Mouse (Mus musculus): Measurements from ENCODE around the gene Rasa3. TPM values are rescaled to one million over a fixed set of nuclear protein-coding genes. Genes with fewer than 3 reads are reported as not detected.

Gene Rasa3
- total and polyA plus RNA-seq, 2 experiments from 2014 or later: 13.2 to 29.9 TPM

- no peak for ATAC-seq (ENCODE audit: insufficient read depth, low read depth)
- Histone ChIP-seq H3K9me3 (replicated peaks; ENCODE audit: control insufficient read depth, low read length) (no peaks in the 10 kb centered on the region), H3K4me1 (ENCODE audit: control insufficient read depth, insufficient read depth) (peaks cover 16% of the 10 kb centered on the region), H3K27ac (ENCODE audit: low read depth) (no peak overlapping the region), H3K4me2 (ENCODE audit: low read depth, low read length) (no peak overlapping the region), H3K9ac (replicated peaks; ENCODE audit: low read depth, low read length) (no peak overlapping the region), H3K36me3 (replicated peaks; ENCODE audit: control insufficient read depth, insufficient read depth, low read length) (peaks cover 15% of the 10 kb centered on the region), H3K4me3 (ENCODE audit: low read depth, low read length) (no peak overlapping the region), H3K27me3 (ENCODE audit: control insufficient read depth, insufficient read depth, low read length) (no peaks in the 10 kb centered on the region)
- WGBS: 73% methylated on average over 17 of the region's 17 CpGs
- DNase-seq (ENCODE audit: low spot score): no peak
- TF ChIP-seq EP300 (IDR thresholded peaks at IDR 0.05; ENCODE audit: low read depth): no peak
- TF ChIP-seq CTCF (IDR thresholded peaks at IDR 0.05; ENCODE audit: low read depth): no peak
Observed at GRCm38 (mm10) chr8:13616831-13617505, 60.4 kb downstream of the Rasa3 start.

- Histone ChIP-seq H3K4me2 (ENCODE audit: low read depth, low read length) (peak overlapping the region; percentile 33; the same call in 1 of the 2 replicates), H3K27me3 (ENCODE audit: control insufficient read depth, insufficient read depth, low read length) (no peaks in the 10 kb centered on the region), H3K27ac (ENCODE audit: low read depth) (peak overlapping the region; percentile 75), H3K4me3 (ENCODE audit: low read depth, low read length) (no peak overlapping the region), H3K36me3 (replicated peaks; ENCODE audit: control insufficient read depth, insufficient read depth, low read length) (peaks cover 15% of the 10 kb centered on the region), H3K9ac (replicated peaks; ENCODE audit: low read depth, low read length) (no peak overlapping the region), H3K9me3 (replicated peaks; ENCODE audit: control insufficient read depth, low read length) (no peaks in the 10 kb centered on the region), H3K4me1 (ENCODE audit: control insufficient read depth, insufficient read depth) (peaks cover 17% of the 10 kb centered on the region)
- DNase-seq (ENCODE audit: low spot score) (peak; percentile 79), ATAC-seq (ENCODE audit: insufficient read depth, low read depth) (peak; percentile 76)
- 23% methylated on average over 10 of the region's 10 CpGs for WGBS
- peak; percentile 64 for TF ChIP-seq EP300 (IDR thresholded peaks at IDR 0.05; ENCODE audit: low read depth)
- TF ChIP-seq CTCF (IDR thresholded peaks at IDR 0.05; ENCODE audit: low read depth): no peak
Observed at GRCm38 (mm10) chr8:13614924-13615391, 62.4 kb downstream of the Rasa3 start.

- no peaks in the 10 kb centered on the region for H3K27me3 ChIP-seq (ENCODE audit: control insufficient read depth, insufficient read depth, low read length)
- H3K27ac ChIP-seq (ENCODE audit: low read depth): no peak overlapping the region
- peaks cover 15% of the 10 kb centered on the region for H3K36me3 ChIP-seq (replicated peaks; ENCODE audit: control insufficient read depth, insufficient read depth, low read length)
- no peak overlapping the region for H3K9ac ChIP-seq (replicated peaks; ENCODE audit: low read depth, low read length)
- ATAC-seq (ENCODE audit: insufficient read depth, low read depth): no peak
- no peak overlapping the region for H3K4me3 ChIP-seq (ENCODE audit: low read depth, low read length)
- no peaks in the 10 kb centered on the region for H3K9me3 ChIP-seq (replicated peaks; ENCODE audit: control insufficient read depth, low read length)
- 60% methylated on average over 9 of the region's 9 CpGs for whole genome bisulfite sequencing
- DNase-seq (ENCODE audit: low spot score): no peak
- peaks cover 23% of the 10 kb centered on the region for H3K4me1 ChIP-seq (ENCODE audit: control insufficient read depth, insufficient read depth)
- TF ChIP-seq EP300 (IDR thresholded peaks at IDR 0.05; ENCODE audit: low read depth) (no peak), CTCF (IDR thresholded peaks at IDR 0.05; ENCODE audit: low read depth) (no peak)
- no peak overlapping the region for H3K4me2 ChIP-seq (ENCODE audit: low read depth, low read length)
Observed at GRCm38 (mm10) chr8:13614136-13614535, 63.3 kb downstream of the Rasa3 start.

GRCm38 (mm10) chr8:13611702-13612101 lies 65.7 kb downstream of the Rasa3 start:
- 83% methylated on average over 12 of the region's 12 CpGs for WGBS
- TF ChIP-seq EP300 (IDR thresholded peaks at IDR 0.05; ENCODE audit: low read depth) (no peak), CTCF (IDR thresholded peaks at IDR 0.05; ENCODE audit: low read depth) (no peak)

GRCm38 (mm10) chr8:13609971-13610370 lies 67.4 kb downstream of the Rasa3 start:
- H3K4me2 ChIP-seq (ENCODE audit: low read depth, low read length): no peak overlapping the region
- no peak overlapping the region for H3K4me3 ChIP-seq (ENCODE audit: low read depth, low read length)
- TF ChIP-seq CTCF (IDR thresholded peaks at IDR 0.05; ENCODE audit: low read depth): no peak
- no peak for TF ChIP-seq EP300 (IDR thresholded peaks at IDR 0.05; ENCODE audit: low read depth)
- ATAC-seq (ENCODE audit: insufficient read depth, low read depth) (no peak), DNase-seq (ENCODE audit: low spot score) (no peak)
- H3K27me3 ChIP-seq (ENCODE audit: control insufficient read depth, insufficient read depth, low read length): no peaks in the 10 kb centered on the region
- 30% methylated on average over 5 of the region's 5 CpGs for WGBS
- peaks cover 26% of the 10 kb centered on the region for H3K4me1 ChIP-seq (ENCODE audit: control insufficient read depth, insufficient read depth)
- peaks cover 25% of the 10 kb centered on the region for H3K36me3 ChIP-seq (replicated peaks; ENCODE audit: control insufficient read depth, insufficient read depth, low read length)
- H3K9me3 ChIP-seq (replicated peaks; ENCODE audit: control insufficient read depth, low read length): no peaks in the 10 kb centered on the region
- H3K9ac ChIP-seq (replicated peaks; ENCODE audit: low read depth, low read length): no peak overlapping the region
- no peak overlapping the region for H3K27ac ChIP-seq (ENCODE audit: low read depth)

More at GRCm38 (mm10) chr8:13611702-13612101, 65.7 kb downstream of the Rasa3 start:
- no peak for ATAC-seq (ENCODE audit: insufficient read depth, low read depth)
- Histone ChIP-seq H3K9me3 (replicated peaks; ENCODE audit: control insufficient read depth, low read length) (no peaks in the 10 kb centered on the region), H3K4me2 (ENCODE audit: low read depth, low read length) (no peak overlapping the region), H3K4me3 (ENCODE audit: low read depth, low read length) (no peak overlapping the region), H3K27me3 (ENCODE audit: control insufficient read depth, insufficient read depth, low read length) (no peaks in the 10 kb centered on the region), H3K27ac (ENCODE audit: low read depth) (no peak overlapping the region), H3K36me3 (replicated peaks; ENCODE audit: control insufficient read depth, insufficient read depth, low read length) (peaks cover 19% of the 10 kb centered on the region), H3K9ac (replicated peaks; ENCODE audit: low read depth, low read length) (no peak overlapping the region), H3K4me1 (ENCODE audit: control insufficient read depth, insufficient read depth) (peaks cover 23% of the 10 kb centered on the region)
- no peak for DNase-seq (ENCODE audit: low spot score)

All from heart, postnatal 0 days (tissue).